Mouse (Mus musculus): Measurements from ENCODE around the gene Ap1m1.
A peak's percentile ranks its signal among the peaks of the same experiment; 100 is the strongest.

Gene Ap1m1

DNA sequence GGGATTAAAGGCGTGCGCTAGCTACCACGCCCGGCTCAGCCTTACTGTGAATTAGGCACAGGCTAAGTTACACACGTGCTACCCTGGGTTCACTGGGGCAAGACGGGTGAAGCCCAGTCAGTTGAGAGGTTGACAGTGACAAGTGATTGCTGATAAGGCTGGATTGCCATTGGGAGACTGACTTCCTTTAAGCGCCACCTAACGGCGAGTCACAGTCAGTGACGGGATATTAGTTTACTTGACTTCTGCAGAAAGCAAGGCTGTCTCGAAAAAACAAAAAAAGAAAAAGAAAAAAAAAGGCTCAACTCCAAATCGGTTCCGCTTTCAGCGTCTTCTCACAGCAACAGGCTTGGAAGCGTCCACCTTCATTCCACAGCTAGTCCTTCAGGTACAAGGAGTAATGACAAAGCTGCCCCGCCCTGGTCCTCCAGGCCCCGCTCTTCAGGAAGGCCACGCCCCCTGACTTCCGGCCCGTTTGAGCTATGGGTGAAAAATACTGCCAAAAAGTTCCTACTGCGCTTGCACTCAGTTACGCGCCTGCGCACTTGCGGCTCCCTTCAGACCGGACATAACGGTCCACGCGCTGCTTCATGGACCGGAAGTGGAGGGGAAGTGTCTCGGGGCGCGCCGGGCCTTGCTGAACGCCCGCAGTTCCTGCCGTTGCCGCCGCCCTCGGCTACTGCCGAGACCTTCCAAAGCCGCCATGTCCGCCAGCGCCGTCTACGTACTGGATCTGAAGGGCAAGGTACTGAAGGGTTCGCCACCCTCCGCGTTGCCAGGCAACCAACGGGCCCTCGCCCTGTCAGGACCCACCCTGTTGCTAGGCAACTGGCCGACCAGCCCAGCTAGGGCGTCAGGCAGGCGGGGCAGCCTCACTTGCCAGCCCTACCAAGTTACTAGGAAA, at the start of gene Ap1m1:
Gene Ap1m1, plus strand, starts transcription at position 520 of the 904 bp plus-strand sequence.
- peak; percentile 96 for DNase-seq

DNA sequence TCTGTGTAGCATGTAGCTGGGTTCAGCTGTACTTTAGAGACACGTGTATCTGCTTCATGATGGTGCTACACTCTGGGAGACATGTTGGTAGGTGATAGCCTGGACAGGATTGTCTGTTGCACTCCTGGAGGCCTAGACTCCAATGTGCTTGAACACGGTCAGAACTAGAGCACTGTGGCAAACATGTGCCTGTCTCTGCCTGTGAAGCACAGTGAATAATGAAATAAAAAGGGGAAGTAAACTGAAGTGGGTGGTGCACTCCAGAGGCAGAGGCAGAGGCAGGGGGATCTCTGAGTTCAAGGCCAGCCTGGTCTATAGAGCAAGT, 49.6 kb upstream of the Ap1m1 start:
- no peak for DNase-seq

DNA sequence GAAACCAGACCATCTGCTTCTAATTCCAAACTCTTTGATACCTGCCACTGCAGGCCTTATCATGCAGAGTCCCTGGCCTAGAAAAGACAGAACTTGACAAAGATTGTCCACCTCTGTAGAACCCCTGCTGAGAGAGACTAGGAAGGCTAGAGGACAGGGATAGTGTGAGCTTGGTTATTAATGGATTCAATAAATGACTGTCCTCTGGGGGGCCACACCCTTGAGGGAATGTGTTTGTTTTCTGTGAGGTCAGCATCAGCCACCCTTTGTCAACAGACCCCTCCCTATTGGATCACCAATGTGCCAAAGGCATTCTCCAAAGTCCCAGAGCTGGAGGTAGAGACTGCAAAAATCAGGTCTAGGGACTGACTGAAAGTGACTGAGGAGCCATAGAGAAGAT, 47.8 kb upstream of the Ap1m1 start:
- DNase-seq: no peak

DNA sequence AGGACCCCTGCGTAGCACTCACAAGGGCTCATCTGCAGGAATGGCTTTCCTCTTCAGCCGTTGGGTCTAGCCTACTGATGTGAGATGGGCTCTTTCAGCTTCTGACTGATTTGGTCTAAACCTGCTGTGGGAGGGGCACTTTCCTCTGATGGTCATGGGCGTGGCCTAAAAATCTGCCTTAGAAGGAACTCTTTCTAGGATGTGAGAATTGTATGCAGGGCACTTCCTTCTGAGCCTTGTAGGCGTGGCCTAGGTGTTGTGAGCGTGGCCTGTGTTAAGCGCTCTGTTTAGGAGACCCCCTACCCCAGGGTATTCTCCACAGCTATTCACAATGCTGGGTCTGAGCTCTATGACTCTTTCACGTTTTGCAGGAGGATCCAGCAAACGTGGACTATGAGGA, 41.8 kb upstream of the Ap1m1 start:
- DNase-seq: no peak

DNA sequence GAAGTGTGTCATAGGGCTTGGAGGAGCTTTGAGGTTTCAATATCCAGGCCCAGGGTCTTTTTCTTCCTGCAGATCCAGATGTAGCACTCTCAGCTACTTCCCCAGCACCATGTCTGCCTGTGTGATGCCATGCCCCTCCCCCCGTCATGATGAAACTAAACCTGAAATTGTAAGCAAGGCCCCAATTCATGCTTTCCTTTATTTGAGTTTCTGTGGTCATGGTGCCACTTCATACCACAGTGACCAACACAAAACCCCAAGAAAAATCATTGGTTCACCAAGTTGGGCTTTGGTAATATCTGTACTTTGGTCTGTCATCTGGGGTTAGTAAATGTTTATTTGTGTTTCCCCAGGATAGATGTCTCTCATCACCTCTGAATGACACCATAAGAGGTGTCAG, 31.2 kb upstream of the Ap1m1 start:
- no peak for DNase-seq

DNA sequence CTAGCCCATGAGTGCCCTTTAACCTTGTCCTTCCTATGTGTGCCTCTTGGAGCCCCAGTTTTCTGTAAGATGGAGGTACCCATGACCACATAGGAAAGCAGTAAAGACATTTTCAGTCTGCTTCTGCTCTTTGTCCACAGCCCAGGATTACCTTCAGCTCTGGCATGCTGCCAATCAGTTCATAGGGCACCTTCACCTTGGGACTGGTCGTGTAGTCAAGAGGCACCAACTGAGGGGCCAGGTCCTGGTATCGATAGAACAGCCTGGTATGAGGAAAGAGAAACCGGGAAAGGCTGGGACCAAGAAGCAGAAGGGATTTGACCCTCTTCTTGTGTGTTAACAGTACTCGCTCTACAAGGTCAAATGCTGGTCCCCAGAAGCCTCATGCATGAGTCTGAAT, 29.6 kb upstream of the Ap1m1 start:
- DNase-seq: no peak

DNA sequence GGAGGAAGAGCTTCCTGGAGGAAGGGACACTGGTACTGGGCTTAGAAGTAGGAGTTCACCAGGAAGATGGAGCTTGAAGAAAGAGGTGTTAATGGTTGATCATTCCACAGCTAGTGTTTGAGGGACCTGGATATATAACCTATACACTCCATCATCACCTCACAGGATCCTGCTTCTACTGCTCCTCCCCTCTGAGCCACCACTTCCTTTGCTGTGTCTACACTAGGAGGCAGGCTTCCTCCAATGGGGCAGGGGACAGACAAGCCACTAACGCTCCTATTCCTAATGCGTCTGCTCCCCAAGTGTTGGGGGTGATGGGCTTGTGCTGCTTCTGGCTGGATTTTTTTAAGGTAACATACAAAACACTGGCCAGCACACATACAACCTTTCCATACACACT, 29.1 kb upstream of the Ap1m1 start:
- no peak for DNase-seq

DNA sequence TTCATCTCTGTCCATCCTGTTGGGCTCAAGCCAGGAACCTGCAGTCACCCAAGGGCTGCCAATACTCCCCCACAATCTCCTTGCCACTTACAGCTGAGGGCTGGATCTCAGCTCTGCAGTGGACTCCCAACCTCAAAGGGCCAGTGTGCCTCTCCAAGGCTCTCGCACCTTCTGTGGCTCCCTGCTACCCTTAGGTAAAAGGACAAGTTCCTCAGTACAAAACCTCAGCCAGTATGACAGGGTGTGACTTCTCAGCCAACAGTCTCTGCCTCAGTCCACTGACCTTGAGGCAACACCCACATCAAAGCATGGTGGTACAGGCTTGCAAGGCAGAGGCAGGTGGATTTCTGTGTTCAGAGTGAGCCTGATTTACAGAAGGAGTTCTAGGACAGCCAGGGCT, 28.0 kb upstream of the Ap1m1 start:
- DNase-seq: no peak

DNA sequence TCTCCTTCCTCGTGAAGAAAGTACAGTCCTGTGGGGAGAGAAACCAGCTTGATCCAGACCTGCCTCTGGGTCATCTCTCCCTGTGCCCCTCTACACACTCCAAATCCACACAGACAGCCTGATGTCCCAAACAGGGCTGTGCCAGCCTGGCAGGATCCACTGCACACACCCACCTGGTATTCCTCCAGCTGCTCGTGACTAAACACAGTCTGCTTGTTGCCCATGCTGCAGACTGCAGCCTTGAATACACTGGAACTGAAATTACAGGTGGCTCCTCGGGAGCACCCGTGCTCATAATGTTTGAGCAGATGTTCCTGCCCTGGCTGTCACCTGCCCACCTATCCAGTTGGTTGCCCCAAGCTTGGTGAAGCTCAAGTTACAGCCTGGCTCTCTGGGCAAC, 27.1 kb upstream of the Ap1m1 start, which contains the start of gene Cib3:
Gene Cib3, minus strand, starts transcription at position 87 of the 400 bp plus-strand sequence.
- peak; percentile 15 for DNase-seq

DNA sequence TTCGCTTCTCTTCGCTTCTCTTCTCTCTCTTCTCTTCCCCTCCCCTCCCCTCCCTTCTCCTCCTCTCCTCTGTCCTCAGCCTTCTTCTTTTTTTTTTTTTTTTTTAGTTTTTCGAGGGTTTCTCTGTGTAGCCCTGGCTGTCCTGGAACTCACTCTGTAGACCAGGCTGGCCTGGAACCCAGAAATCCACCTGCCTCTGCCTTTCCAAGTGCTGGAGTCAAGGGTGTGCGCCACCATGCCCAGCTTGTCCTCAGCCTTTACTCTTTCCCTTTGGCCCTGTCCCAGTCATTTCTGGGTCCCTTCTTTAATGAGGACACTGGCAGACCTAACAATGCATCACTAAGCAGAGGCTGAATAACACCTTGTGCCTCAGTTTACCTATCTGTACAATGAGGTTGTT, 26.3 kb upstream of the Ap1m1 start, which contains the start of gene Gm11034:
Gene Gm11034, minus strand, starts transcription at position 101 of the 400 bp plus-strand sequence.
- DNase-seq: no peak

DNA sequence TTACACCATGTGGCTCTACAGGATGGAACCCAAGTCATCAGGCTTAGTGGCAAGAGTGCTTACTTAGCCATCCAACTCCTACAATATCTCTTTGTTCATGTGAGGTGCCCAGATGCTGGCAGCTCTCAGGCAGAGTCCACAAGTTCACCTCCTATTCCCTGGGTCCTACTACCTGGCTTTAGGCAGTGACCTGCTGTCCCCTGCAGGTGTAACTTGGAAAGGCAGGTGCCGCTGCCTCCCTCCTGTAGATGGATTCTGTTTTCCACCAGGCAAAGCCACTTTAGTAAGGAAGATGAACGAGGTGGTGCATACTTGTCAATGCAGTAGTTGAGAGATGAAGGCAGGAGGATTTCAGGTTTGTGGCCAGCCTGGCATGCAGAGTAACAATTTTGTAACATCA, 24.8 kb upstream of the Ap1m1 start:
- DNase-seq: no peak

DNA sequence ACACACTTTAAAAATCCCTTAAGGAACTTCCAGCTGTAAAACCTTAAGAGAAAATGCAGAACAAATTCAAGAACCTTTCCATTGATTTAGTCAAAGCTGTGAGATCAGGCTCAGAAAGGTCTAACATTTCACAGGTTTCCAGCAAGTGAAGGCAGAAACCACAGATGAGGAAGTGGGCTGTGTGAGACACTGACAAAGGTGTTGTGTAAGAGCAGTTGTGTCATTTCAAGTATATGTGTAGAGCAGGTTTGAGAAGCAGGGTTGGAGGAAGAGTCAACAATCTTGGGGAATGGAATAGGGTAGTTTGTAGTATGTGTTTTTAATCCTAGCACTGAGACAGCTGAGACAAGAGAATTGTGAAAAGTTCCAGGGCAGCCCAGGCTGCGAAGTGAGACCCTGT, 23.9 kb upstream of the Ap1m1 start:
- DNase-seq: no peak

DNA sequence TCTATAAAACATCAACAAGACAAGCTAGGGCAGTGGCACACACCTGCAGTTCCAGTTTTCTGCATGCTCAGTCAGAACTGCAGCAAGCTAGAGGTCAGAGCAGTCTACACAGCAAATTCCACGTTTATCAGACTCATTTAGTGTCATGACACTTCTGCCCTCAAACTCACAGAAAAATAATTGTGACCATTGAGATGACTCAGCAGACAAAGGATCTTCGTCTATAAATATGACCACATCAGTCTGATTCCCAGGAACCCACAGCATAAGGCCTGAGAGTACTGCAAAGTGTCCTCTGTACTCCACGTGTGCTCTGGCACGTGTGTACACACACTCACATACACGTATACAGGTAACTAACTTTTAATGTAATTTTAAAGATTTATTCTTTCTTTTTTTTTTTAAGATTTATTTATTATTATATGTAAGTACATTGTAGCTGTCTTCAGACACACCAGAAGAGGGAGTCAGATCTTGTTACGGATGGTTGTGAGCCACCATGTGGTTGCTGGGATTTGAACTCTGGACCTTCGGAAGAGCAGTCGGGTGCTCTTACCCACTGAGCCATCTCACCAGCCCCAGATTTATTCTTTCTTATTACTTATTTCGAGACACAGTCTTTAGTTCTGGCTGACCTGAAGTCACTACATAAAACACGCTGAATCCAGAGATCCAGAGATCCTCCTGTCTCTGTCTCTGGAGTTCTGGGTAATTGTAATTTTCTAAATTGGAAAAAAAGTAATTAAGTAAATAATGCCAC, 20.9 kb upstream of the Ap1m1 start:
- DNase-seq: no peak

DNA sequence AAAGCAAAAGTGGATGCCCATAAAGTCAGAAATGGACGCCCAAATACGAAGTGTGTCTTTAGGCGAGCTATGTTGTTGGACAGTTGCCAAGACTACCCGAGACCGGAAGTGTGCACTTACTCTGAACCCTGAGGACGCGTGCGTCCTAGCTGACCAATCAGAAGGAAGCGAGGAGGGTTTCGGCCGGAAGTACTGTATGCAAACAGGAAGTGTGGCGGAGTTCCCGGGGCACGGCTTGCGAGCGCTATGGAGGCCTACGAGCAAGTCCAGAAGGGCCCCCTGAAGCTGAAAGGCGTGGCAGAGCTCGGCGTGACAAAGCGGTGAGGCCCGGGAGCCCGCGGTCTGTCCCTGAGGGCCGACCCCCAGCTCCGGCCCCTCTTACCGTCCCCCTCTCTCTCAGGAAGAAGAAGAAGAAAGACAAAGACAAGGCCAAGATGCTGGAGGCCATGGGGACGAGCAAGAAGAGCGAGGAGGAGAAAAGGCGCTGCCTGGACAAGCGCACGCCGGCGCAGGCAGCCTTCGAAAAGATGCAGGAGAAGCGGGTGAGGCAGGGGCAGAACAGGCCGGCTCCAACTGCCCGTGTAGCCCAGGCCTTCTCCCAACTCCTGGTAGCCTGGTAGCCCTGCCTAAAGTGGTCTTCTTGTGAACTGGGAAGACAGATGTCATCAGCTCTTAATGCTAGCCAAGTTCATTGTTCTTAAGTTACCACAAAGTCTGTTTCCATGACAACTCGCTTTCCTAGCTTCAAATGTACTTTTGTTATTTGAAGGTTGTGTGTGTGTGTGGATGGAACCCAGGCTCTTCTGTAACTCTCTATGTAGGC, 20.1 kb upstream of the Ap1m1 start, which contains the start of gene Fam32a:
Gene Fam32a, plus strand, starts transcription at position 190 of the 823 bp plus-strand sequence.
- peak; percentile 87 for DNase-seq

DNA sequence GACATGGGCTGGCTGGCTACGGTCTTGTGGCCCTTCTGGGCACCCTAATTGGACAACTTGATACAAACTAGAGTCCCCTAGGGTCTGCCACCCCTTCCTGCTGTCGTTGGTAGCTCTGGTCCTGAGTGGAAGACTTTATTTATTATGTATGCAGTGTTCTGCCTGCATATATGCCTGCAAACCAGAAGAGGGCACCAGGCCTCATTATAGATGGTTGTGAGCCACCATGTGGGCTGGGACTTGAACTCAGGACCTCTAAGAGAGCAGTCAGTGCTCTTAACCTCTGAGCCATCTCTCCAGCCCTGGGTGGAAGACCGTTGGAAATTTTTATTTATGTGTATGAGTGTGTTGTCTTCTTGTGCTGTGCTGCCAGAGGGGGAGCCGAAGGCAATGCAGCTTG, 19.1 kb upstream of the Ap1m1 start:
- no peak for DNase-seq

DNA sequence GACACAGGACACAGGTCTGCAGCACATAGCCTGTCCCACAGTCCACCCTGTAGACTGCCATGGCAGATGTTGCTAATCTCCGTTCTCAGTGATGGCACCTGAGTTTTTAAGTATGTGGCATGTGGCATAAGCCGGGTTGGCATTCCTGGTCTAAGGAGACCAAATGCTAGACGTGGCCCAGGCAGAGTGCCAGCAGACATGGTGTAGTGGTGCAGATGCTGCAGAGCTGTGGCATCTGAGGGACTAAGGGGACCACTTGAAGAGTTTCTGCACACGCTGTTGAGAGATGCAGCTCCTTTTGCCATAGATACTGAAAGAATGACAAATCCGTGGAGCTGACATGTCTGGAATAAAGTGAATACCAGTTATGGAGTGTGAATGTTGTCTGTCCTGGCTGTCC, 17.2 kb upstream of the Ap1m1 start:
- DNase-seq: no peak

DNA sequence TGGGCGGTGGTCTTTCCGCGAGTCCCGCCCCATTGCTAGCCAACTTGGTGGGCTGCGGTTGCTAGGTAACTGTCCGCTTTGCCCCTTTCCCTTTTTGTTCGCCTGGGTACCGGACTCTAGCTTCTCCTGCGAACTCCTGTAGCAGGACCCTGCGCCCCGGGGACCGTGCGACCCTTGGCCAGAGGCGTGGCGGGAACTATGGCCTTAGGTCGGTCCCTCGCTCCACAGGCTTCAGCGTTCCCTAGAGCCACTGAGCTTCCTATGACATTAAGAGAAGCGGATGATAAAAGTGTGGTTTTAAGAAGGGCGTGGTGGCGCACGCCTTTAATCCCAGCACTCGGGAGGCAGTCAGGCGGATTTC, 565 bp downstream of the Ap1m1 start:
- no peak for DNase-seq

DNA sequence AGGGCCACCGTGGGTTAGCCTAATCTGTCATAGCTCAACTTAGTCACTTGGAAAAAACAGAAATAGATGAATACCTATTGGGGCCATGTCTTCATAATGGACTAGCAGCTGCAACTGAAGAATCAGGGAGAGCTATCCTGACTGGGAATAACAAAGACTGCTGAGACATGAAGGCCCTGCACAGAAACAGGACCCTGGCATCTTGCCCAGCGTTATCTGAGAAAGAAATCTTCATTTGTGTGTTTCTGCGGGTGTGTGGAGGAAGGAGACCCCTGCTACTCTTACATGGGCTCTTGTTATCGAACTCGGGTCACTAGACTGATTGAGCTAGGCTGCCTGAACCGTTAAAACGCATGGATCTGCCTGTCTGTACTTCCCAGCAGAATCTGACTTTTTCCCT, 1.1 kb downstream of the Ap1m1 start:
- DNase-seq: peak; percentile 39

DNA sequence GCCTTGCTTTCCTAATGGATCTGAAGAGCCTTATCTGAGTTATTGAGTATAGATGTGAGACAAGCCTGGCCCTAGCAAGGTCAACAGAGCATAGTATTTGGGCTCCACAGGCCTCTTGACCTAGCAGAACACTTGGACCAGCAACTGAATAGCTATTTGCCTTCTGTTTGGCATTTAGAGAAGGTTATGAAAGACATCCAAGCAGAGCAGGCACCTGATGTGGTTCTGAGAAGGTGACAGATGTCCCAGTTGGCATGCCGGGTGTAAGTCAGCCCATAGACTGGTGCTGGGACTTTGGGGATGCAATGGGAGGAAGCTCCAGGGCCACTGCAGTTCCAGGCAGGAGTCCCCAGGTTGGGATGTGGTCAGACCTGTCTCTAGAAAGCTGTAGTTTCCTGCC, 2.4 kb downstream of the Ap1m1 start:
- DNase-seq: no peak

DNA sequence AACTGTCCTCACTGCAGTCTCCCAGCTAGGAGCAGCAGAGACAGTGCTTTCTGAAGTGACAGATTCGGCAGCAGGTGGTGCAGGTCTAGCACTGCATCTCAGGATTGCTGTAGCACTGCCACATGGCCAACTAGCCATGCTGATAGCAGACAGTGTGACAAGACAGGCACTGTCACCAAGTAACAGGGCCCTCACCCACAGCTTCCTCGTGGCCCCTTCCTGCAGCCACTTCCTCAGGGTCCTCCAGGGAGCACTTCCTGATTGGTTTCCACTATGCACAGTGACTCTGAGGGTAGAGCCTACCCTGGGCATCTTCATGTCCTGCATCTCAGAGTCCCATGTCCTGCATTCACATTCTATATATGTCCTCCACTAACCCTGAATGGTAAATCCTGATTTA, 4.8 kb downstream of the Ap1m1 start:
- DNase-seq: no peak

DNA sequence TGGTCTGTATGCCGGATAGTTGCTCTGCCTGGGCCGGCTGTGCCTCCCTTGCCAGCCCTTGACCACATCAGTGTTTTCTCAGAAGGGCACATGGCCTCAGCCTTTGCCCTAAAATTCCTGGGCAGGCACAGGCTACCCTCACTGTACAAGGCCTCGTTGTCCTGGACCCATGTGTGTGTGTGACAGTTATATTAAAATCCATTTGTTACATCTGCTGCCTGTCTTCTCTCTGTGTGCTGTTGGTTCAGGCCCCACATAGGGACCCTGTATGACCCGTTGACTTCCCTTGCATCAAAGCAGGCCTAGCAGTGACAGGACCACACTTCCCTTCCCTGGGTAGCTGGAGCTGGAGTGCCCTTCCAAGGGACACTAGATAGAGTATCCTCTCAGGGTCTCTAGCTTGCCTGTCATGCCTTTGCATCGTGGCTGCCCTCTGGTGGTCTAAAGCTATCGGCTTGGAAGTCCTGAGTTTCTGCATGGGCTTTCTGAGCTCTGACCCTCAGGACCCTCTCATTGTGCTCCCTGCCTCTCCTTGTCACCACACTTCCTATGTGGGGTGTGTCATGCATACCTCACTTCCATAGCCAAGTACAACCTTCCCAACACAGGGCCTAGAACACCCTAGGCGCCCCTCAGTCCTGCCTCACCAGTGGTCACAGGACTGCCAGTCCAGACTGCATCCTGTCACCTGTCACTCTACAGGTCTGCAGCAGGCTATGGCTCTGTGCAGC, 17.5 kb downstream of the Ap1m1 start:
- peak; percentile 60 for DNase-seq

DNA sequence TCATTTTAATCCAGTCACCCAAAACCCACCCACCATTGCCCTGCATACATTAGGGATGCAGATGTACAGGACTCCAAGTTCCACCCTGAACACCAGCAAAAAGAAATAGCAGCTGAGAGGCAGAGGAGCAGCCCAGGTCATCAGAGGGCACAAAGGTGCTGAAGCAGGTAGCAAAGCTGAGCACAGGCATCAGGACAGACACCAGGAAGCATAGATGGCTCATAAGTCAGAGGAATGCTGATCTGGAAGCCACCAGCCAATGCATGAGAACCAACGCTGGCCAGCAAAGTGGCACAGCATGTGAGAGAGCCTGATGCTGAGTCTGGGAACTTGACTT, 18.1 kb downstream of the Ap1m1 start:
- no peak for DNase-seq

DNA sequence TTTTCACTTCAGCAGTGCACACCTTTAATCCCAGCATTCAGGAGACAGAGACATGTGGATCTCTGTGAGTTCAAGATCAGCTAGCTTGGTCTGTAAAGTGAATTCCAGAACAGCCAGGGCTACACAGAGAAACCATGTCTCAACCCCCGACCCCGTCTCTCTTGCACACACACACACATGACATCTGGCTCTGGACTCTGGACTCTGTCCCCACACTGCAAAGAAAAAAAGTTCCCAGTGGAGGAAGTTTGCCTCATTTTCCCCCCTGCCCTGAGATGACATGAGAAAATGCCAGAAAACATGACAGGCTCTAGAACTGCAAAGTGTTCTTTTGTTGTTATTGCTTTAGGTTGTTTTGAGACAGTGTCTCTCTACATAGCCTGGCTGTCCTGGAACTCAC, 20.0 kb downstream of the Ap1m1 start:
- no peak for DNase-seq

Measured in right cerebral cortex, postnatal 14 days (tissue).